Comparison of ENCODE assay signal across 8 mouse cellular contexts in genomic region chr11:116436725-116437331, GRCm38 (mm10). TPM values are rescaled to one million over a fixed set of nuclear protein-coding genes. Genes with fewer than 3 reads are reported as not detected.
DNase-seq lines count a peak whose midpoint lies in the region; ATAC-seq and TF ChIP-seq lines count a peak whose summit lies in the region.

No protein-coding gene starts in this region.

- no peaks in the 10 kb centered on the region; the same call in 1 of the 2 replicates for H3K36me3 ChIP-seq in intestine, embryonic 16.5 days (ENCODE audit: control insufficient read depth, insufficient read depth, low read length)
- peaks cover 24% of the 10 kb centered on the region for H3K36me3 ChIP-seq in lung, embryonic 15.5 days
- peaks cover 27% of the 10 kb centered on the region for H3K36me3 ChIP-seq in small intestine, adult 2 months (ENCODE audit: control insufficient read depth, insufficient read depth, low read length)

- H3K9me3 ChIP-seq in intestine, embryonic 16.5 days (ENCODE audit: control insufficient read depth, low read length) = no peaks in the 10 kb centered on the region
- no peaks in the 10 kb centered on the region for H3K9me3 ChIP-seq in lung, embryonic 15.5 days

- peak overlapping the region; percentile 94 for H3K9ac ChIP-seq in intestine, embryonic 16.5 days (ENCODE audit: low read depth, low read length)
- H3K9ac ChIP-seq in lung, embryonic 15.5 days = peak overlapping the region; percentile 83; the same call in 1 of the 2 replicates

- intact Hi-C loops in left cerebral cortex, postnatal 4 days (cut with DNase I) = no loop called here

- ATAC-seq in granulocyte monocyte progenitor cell, adult 5-6 weeks (replicated peaks; ENCODE audit: poor library complexity, severe bottlenecking) = peak; percentile 59
- peak; percentile 19 for ATAC-seq in intestine, embryonic 16.5 days
- no peak for ATAC-seq in lung, embryonic 15.5 days (ENCODE audit: borderline replicate concordance, extremely low read depth, low FRiP score, low TSS enrichment)

- H3K27ac ChIP-seq in intestine, embryonic 16.5 days (ENCODE audit: low read length) = peak overlapping the region; percentile 97
- H3K27ac ChIP-seq in lung, embryonic 15.5 days = 0 out of 2 replicates have a peak overlapping the region, but pooled peaks have one; percentile 33
- H3K27ac ChIP-seq in small intestine, adult 2 months (ENCODE audit: insufficient read depth, low read depth, low read length) = peak overlapping the region; percentile 90

- H3K4me3 ChIP-seq in intestine, embryonic 16.5 days (ENCODE audit: low read length) = peak overlapping the region; percentile 89
- peak overlapping the region; percentile 5; the same call in 1 of the 2 replicates for H3K4me3 ChIP-seq in lung, embryonic 15.5 days
- H3K4me3 ChIP-seq in small intestine, adult 2 months (ENCODE audit: low read depth, low read length) = peak overlapping the region; percentile 38

- no peak for TF ChIP-seq POLR2A in small intestine, adult 2 months (IDR thresholded peaks at IDR 0.05; ENCODE audit: low read depth, low read length)

- TF ChIP-seq CTCF in small intestine, adult 2 months (IDR thresholded peaks at IDR 0.05; ENCODE audit: extremely low read depth, insufficient read length, insufficient replicate concordance, low read depth, low read length) = no peak

- H3K4me2 ChIP-seq in intestine, embryonic 16.5 days (ENCODE audit: low read depth, low read length) = peak overlapping the region; percentile 82
- H3K4me2 ChIP-seq in lung, embryonic 15.5 days = peak overlapping the region; percentile 74

- H3K27me3 ChIP-seq in intestine, embryonic 16.5 days (replicated peaks; ENCODE audit: control insufficient read depth, insufficient read depth, low read length) = no peaks in the 10 kb centered on the region
- no peaks in the 10 kb centered on the region for H3K27me3 ChIP-seq in lung, embryonic 15.5 days
- H3K27me3 ChIP-seq in small intestine, adult 2 months (ENCODE audit: control insufficient read depth, insufficient read depth, low read length) = no peaks in the 10 kb centered on the region

- peaks cover 27% of the 10 kb centered on the region for H3K4me1 ChIP-seq in intestine, embryonic 16.5 days (ENCODE audit: control insufficient read depth, insufficient read depth, low read length)
- peaks cover 52% of the 10 kb centered on the region for H3K4me1 ChIP-seq in lung, embryonic 15.5 days
- peaks cover 29% of the 10 kb centered on the region for H3K4me1 ChIP-seq in small intestine, adult 2 months (ENCODE audit: control insufficient read depth, insufficient read depth, insufficient read length, low read length)

- peak; percentile 44 to 53 for DNase-seq in spleen, postnatal 36 days (ENCODE audit: low spot score in 2 of 2)
- DNase-seq in spleen, postnatal 14 days (ENCODE audit: low spot score in 2 of 2) = no peak
- no peak for DNase-seq in left cerebral cortex, postnatal 4 days
- DNase-seq in MN1 (ENCODE audit: low spot score) = no peak

- WGBS in intestine, embryonic 16.5 days = 44% methylated on average over 4 of the region's 4 CpGs
- WGBS in lung, embryonic 15.5 days = 54% methylated on average over 4 of the region's 4 CpGs
- WGBS in small intestine, adult 2 months = 21% methylated on average over 4 of the region's 4 CpGs

RNA-seq across cellular contexts. Expression of gene Ubald2, which starts 2.9 kb away (rescaled TPM):
- 49.9 and 62.5 TPM in 2 replicates for total RNA-seq in granulocyte monocyte progenitor cell, adult 5-6 weeks (2014; fragmentation: Nextera tagmentation)
- 45.8 and 46.4 TPM in 2 replicates for total RNA-seq in granulocyte monocyte progenitor cell, adult 5-6 weeks (2017)
- 47.2 and 55.0 TPM in 2 replicates for polyA plus RNA-seq in intestine, embryonic 16.5 days (2015; fragmentation: Nextera tagmentation; extraction: Ambion mirVana)
- 37.2 and 41.7 TPM in 2 replicates for polyA plus RNA-seq in lung, embryonic 15.5 days (2015; fragmentation: Nextera tagmentation; extraction: Ambion mirVana)
- polyA plus RNA-seq in small intestine, adult 2 months (2012; rRNA removed) = 192 and 574 TPM in 2 replicates
- 10 to 100 TPM; 43.3 to 45.8 TPM for total RNA-seq in left cerebral cortex, postnatal 4 days (2021)

RNA-seq across cellular contexts. Expression of gene Rnf157, which starts 24.0 kb away (rescaled TPM):
- total RNA-seq in granulocyte monocyte progenitor cell, adult 5-6 weeks (2014; fragmentation: Nextera tagmentation) = 13.9 and 19.5 TPM in 2 replicates
- 5.9 and 7.5 TPM in 2 replicates for total RNA-seq in granulocyte monocyte progenitor cell, adult 5-6 weeks (2017)
- 4.4 and 5.2 TPM in 2 replicates for polyA plus RNA-seq in intestine, embryonic 16.5 days (2015; fragmentation: Nextera tagmentation; extraction: Ambion mirVana)
- 11.1 and 11.4 TPM in 2 replicates for polyA plus RNA-seq in lung, embryonic 15.5 days (2015; fragmentation: Nextera tagmentation; extraction: Ambion mirVana)
- 1.4 and 2.3 TPM in 2 replicates for polyA plus RNA-seq in small intestine, adult 2 months (2012; rRNA removed)
- total RNA-seq in left cerebral cortex, postnatal 4 days (2021) = 100 to 1,000 TPM; 187 to 192 TPM

RNA-seq across cellular contexts. Expression of gene Qrich2, which starts 29.2 kb away (rescaled TPM):
- total RNA-seq in granulocyte monocyte progenitor cell, adult 5-6 weeks (2014; fragmentation: Nextera tagmentation) = not detected in 2 replicates
- total RNA-seq in granulocyte monocyte progenitor cell, adult 5-6 weeks (2017) = not detected in 2 replicates
- polyA plus RNA-seq in intestine, embryonic 16.5 days (2015; fragmentation: Nextera tagmentation; extraction: Ambion mirVana) = 0.39 TPM in 2 replicates
- polyA plus RNA-seq in lung, embryonic 15.5 days (2015; fragmentation: Nextera tagmentation; extraction: Ambion mirVana) = 0.08 TPM in 1 of 2 replicates, not detected in the other
- 0.01 and 0.13 TPM in 2 replicates for polyA plus RNA-seq in small intestine, adult 2 months (2012; rRNA removed)
- under 1 TPM in 1 of 2 experiments, not detected in 1; 0.08 TPM for total RNA-seq in left cerebral cortex, postnatal 4 days (2021)

RNA-seq across cellular contexts. Expression of gene Prpsap1, which starts 57.2 kb away (rescaled TPM):
- total RNA-seq in granulocyte monocyte progenitor cell, adult 5-6 weeks (2014; fragmentation: Nextera tagmentation) = 79.6 and 83.4 TPM in 2 replicates
- 26.0 and 53.2 TPM in 2 replicates for total RNA-seq in granulocyte monocyte progenitor cell, adult 5-6 weeks (2017)
- polyA plus RNA-seq in intestine, embryonic 16.5 days (2015; fragmentation: Nextera tagmentation; extraction: Ambion mirVana) = 260 and 274 TPM in 2 replicates
- polyA plus RNA-seq in lung, embryonic 15.5 days (2015; fragmentation: Nextera tagmentation; extraction: Ambion mirVana) = 180 and 187 TPM in 2 replicates
- polyA plus RNA-seq in small intestine, adult 2 months (2012; rRNA removed) = 209 and 451 TPM in 2 replicates
- total RNA-seq in left cerebral cortex, postnatal 4 days (2021) = 100 to 1,000 TPM; 107 TPM

Comparison
In these comparisons a context has a peak if more than half of its experiments do, and no peak if none do; other contexts are left out.
1. DNase-seq: peak in spleen, postnatal 36 days (2 of 2); none in spleen, postnatal 14 days (0 of 2), left cerebral cortex, postnatal 4 days (single experiment) and MN1 (single experiment).
2. H3K27ac ChIP-seq: peak in every context shown above with its lines; median percentile 97 in intestine, embryonic 16.5 days; 90 in small intestine, adult 2 months; 33 in lung, embryonic 15.5 days.
3. H3K4me3 ChIP-seq: peak in every context shown above with its lines; median percentile 89 in intestine, embryonic 16.5 days; 38 in small intestine, adult 2 months; 5 in lung, embryonic 15.5 days.